Mouse (Mus musculus) left cerebral cortex, postnatal 25 days (tissue): Measurements from ENCODE around the gene 4931428L18Rik. TPM values are rescaled to one million over a fixed set of nuclear protein-coding genes. Genes with fewer than 3 reads are reported as not detected.

Experiments used
- DNase-seq, 2 experiments: peaks; one replicate each; pipeline ENCODE4 v3.0.0; 2022; ENCODE audit warnings: low spot score in 2 of 2, mixed read lengths in 1 of 2
- intact Hi-C: fragments of 180-260 bp; cut with DNase I; formaldehyde crosslinking; loops from one replicate; pipeline ENCODE4 v1.15.1; 2025
- total RNA-seq, 2 experiments: library from RNA; stranded (reverse); gene quantifications; 2 replicates each; pipeline ENCODE4 v1.2.3; 2021

4931428L18Rik gene
- total RNA-seq, result not detected

- intact Hi-C loops, result no loop called here
- no peak for DNase-seq
Measured at GRCm38 (mm10) chr1:31222564-31222963, at the start of gene 4931428L18Rik, which contains the start of gene Pih1d3. Gene 4931428L18Rik, minus strand, starts transcription at chr1:31222684. Gene Pih1d3, plus strand, starts transcription at chr1:31222838.

DNA sequence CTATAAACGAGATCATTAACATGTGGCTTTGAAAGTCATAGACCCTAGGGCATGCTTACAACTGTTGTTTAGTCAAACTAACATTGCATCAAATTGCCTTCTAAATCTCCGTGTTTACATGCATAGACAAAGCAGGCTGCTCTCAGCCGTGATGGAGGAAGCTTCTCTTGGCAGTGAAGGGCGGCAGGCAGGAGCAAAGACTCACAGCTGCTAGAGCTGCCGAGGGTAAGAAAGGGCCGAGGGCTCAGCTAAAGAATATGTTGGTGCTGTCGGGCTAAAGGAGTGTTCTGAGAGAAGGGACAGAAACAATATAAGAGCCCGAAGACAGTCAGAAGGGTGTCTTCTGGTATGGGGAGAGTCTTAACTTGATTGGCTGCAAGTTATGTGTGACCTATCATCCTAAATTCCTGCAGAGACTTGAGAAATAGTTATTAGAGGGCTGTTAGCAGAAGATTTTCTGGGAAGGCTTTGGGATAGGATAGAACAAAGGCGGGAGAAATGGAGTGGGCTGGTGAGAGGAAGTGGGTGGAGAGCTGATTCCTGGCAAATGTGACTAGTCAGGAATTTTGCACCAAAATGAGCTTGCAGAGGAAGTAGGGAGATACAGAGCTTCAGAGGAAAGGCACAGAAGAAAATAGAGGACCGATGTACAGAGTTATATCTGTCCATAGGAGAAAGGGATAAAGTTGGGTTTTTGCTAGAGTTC is 37.9 kb upstream of the 4931428L18Rik start:
- intact Hi-C loops, result no loop called here
- peak; percentile 20 to 67 for DNase-seq

DNA sequence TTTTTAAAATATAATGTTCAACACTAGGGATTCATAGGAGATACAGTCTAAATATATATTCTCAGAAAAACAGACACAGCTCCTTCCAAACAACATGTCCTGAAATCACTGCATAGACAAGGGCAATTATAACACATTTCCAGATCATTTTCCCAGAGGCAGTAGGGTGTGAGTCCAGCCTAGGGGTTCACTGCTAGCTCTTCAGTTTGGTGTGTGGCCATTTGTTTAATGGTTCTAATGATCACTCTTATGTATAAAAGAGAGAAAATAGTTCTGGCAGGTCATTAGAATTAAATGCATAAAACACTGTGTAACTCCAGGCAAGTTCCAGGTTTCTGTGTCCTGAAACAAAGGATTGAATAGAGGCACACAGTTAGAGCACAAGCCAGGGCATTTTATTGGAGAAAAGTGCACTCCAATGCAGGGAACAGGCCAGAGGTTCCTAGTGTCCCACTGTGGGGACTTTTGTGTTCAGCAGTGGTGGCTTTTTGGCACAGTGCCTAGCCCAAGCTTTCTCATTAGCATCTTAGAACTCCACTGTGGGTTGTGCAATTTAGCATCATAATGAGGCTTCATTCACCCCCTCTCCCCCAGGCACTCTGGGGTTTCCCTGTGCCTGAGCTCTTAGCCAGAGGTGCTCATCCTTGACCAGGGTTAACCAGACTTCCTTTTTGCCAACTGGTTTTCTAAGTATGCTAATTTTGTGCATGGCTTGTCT is 11.0 kb upstream of the 4931428L18Rik start:
- intact Hi-C loops, result no loop called here
- peak; percentile 9 for DNase-seq

GRCm38 (mm10) chr1:31220599-31221250 is 1.8 kb downstream of the 4931428L18Rik start:
- intact Hi-C loops, result no loop called here
- DNase-seq, result peak in 1 of 2 experiments; percentile 6

GRCm38 (mm10) chr1:31214831-31215230 is 7.7 kb downstream of the 4931428L18Rik start:
- no peak for DNase-seq
- intact Hi-C loops, result no loop called here

- intact Hi-C loops, result loop anchor here (1.0 kb wide), 1 partner anchor 127 kb away; no protein-coding TSS in a partner anchor
- DNase-seq, result peak; percentile 68 to 69
Measured at GRCm38 (mm10) chr1:31210144-31210543, 12.3 kb downstream of the 4931428L18Rik start.

DNA sequence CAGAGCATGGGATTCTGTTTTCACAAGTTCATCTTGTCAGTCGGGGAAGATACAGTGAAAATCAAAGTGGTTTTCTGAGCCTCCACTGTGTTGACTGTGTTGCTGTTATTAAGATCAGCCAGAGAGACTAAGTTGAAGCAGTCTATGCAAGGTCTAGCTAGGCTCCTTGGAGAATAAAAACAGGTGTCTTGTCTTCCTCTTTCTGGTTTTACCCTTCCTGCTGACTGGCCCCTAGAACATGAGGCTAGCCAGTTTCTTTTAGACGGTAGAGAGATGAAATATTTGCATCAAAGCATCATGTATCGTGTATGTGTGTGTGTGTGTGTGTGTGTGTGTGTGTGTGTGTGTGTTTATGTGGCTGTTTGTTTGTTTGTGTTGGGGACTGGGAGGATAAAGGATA is 16.7 kb downstream of the 4931428L18Rik start:
- intact Hi-C loops, result no loop called here
- DNase-seq, result no peak

DNA sequence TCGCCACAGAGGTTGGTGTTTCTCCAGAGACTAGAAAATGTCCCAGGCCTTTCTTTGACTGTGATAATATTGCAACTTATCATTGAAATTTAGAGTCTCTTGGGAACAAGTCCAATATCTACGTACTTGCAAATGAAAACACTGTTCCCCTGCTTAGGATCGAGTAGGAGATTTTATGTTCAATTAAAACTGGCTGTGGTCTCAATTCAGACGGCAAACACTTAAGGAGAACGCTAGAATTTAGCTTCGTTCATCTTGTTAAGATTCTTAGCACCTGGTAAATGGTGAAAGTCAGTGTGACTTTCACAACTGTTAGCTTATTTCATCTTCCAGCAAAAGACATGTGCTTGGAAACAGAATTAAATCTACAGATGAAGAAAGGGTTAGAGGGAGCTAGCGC is 17.1 kb downstream of the 4931428L18Rik start:
- intact Hi-C loops, result no loop called here

DNA sequence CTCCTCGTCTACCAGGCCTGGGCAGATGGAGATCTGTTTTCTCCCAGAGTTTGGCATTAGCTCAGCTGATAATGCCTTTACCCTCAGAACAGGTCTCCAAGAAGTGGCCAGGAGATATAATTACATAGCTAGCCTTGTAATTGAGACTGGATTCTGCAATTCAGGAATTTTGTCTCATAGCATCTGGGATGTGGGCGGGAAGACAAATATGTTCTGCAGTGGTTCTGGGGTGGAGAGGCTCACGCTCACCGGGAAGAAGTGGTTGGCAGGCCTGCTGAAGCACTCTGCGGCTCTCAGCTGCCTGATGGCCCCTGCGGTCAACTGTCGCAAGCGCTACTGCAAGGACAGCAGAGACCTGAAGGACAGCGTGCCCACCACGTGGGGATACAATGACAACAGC is 18.7 kb downstream of the 4931428L18Rik start:
- peak; percentile 28 to 67 for DNase-seq
- intact Hi-C loops, result no loop called here

More for the DNA sequence above, 17.1 kb downstream of the 4931428L18Rik start:
- no peak for DNase-seq

- intact Hi-C loops, result no loop called here
- no peak for DNase-seq
Measured at GRCm38 (mm10) chr1:31196959-31197358, 25.5 kb downstream of the 4931428L18Rik start.

DNA sequence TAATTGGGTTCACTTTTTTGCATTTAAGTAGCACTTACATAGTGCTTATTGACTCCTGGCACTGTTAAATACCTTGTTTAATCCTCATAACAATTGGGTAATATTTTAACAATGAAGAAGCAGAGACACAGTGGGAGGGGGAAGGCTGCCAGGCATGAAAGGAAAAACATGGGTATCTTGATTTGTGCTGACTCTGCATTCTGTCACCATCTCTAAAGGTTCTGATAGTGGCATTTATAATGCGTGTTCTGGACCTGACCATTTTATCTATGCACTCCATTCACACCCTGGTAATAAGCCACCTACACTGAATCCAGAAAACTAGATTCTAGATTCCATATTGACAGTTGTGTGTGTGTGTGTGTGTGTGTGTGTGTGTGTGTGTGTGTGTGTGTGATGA is 26.9 kb downstream of the 4931428L18Rik start:
- no peak for DNase-seq
- intact Hi-C loops, result no loop called here

DNA sequence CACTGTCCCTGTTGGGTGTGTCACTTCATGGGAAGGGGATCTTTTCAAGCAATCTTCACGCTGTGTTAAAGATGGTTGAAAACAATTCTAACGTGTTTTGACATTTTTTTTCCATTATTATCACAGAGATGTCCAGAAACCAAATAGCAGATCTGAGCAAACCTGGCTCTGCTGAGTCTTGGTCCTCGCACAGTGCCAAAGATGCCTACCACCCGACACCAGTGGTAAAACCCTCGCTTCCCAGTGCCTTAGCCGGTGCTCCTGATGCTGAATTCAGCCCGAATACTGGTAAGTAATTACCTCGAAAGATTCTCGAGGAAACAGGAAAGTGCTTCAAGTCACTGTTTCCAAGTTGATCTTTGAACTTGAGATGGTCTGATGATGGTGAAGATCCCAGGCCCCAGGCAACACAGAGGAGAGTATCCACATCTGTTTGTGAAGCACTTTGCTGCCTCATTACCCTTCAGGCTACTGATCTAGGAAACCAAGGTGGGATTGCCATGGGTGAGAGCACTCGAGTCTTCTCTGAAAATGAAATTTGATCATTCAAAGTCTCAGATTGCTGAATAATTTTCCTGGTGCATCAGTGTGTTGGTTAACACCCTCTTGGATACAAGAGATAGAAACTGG is 32.1 kb downstream of the 4931428L18Rik start:
- intact Hi-C loops, result no loop called here

GRCm38 (mm10) chr1:31178264-31178663 is 44.2 kb downstream of the 4931428L18Rik start:
- intact Hi-C loops, result no loop called here
- peak in 1 of 2 experiments; percentile 9 for DNase-seq

More for the DNA sequence above, 32.1 kb downstream of the 4931428L18Rik start:
- DNase-seq, result no peak

DNA sequence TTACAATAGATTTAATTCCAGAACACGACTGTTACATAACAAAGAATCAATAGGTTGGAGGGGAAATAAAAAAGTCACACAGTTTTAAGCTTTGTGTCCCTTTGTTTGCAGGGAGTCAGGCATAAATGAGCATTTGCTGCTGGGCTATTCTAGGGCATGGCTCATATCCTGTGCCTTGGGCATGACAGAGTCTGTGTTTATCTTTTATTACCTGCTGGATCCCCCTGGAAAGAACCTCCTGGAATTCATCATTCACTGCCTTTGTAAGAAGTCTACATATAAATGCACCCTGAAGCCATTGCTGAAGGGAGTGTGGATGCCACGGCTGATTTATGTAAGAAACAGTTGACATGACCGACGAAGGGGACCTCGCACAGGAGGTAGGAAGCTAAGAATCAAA is 46.4 kb downstream of the 4931428L18Rik start, which contains the start of gene Lgsn:
Lgsn (plus strand) TSS at position 301 of the 400 bp plus-strand sequence.
- intact Hi-C loops, result no loop called here
- no peak for DNase-seq

- DNase-seq, result no peak
- intact Hi-C loops, result no loop called here
Measured at GRCm38 (mm10) chr1:31175401-31175800, 47.1 kb downstream of the 4931428L18Rik start.

GRCm38 (mm10) chr1:31165326-31166121 is 57.0 kb downstream of the 4931428L18Rik start:
- DNase-seq, result no peak
- intact Hi-C loops, result no loop called here

GRCm38 (mm10) chr1:31164527-31165189 is 57.8 kb downstream of the 4931428L18Rik start:
- DNase-seq, result no peak
- intact Hi-C loops, result no loop called here

- intact Hi-C loops, result no loop called here
- DNase-seq, result peak in 1 of 2 experiments; percentile 23
Measured at GRCm38 (mm10) chr1:31156884-31157283, 65.6 kb downstream of the 4931428L18Rik start.
